Mouse (Mus musculus): ENCODE measurements around the gene Vmn1r221. TPM values are rescaled to one million over a fixed set of nuclear protein-coding genes. Genes with fewer than 3 reads are reported as not detected.

Vmn1r221 gene
- polyA plus RNA-seq (2017; shearing (Covaris generic)) = not detected

GRCm38 (mm10) chr13:23213827-23214226 lies at the start of gene Vmn1r221:
Vmn1r221 (plus strand) TSS chr13:23214127.

GRCm38 (mm10) chr13:23187875-23188274 lies 26.1 kb upstream of the Vmn1r221 start, which contains the start of gene Vmn1r220:
Vmn1r220 (minus strand) TSS chr13:23187975.

GRCm38 (mm10) chr13:23235847-23236246 lies 21.9 kb downstream of the Vmn1r221 start, which contains the start of gene Vmn1r222:
Vmn1r222 (minus strand) TSS chr13:23235947.

GRCm38 (mm10) chr13:23246834-23247233 lies 32.9 kb downstream of the Vmn1r221 start, which contains the start of gene Vmn1r223:
Vmn1r223 (plus strand) TSS chr13:23247134.

Other genes starting within 250 kb of the Vmn1r221 start
- gene Vmn1r213, start 206.5 kb upstream of the Vmn1r221 start, polyA plus RNA-seq (2017; shearing (Covaris generic)) = not detected
- gene Vmn1r214, start 183.7 kb upstream of the Vmn1r221 start, polyA plus RNA-seq (2017; shearing (Covaris generic)) = 0.22 TPM
- not detected for gene Vmn1r215, start 146.1 kb upstream of the Vmn1r221 start, polyA plus RNA-seq (2017; shearing (Covaris generic))
- gene Vmn1r217, start 95.9 kb upstream of the Vmn1r221 start, polyA plus RNA-seq (2017; shearing (Covaris generic)) = not detected
- gene Vmn1r218, start 81.0 kb upstream of the Vmn1r221 start, polyA plus RNA-seq (2017; shearing (Covaris generic)) = not detected
- not detected for gene Vmn1r219, start 54.8 kb upstream of the Vmn1r221 start, polyA plus RNA-seq (2017; shearing (Covaris generic))
- not detected for gene Vmn1r220, start 26.2 kb upstream of the Vmn1r221 start, polyA plus RNA-seq (2017; shearing (Covaris generic))
- gene Vmn1r222, start 21.8 kb downstream of the Vmn1r221 start, polyA plus RNA-seq (2017; shearing (Covaris generic)) = not detected
- gene Vmn1r223, start 33.0 kb downstream of the Vmn1r221 start, polyA plus RNA-seq (2017; shearing (Covaris generic)) = not detected
- 31.4 TPM for gene Zfp322a, start 155.1 kb downstream of the Vmn1r221 start, polyA plus RNA-seq (2017; shearing (Covaris generic))
- gene Abt1, start 209.7 kb downstream of the Vmn1r221 start, polyA plus RNA-seq (2017; shearing (Covaris generic)) = 12.6 TPM